Mouse (Mus musculus) frontal cortex, postnatal 10 days (tissue): ENCODE results near the gene Rsu1.

Source experiments
- DNase-seq, 2 experiments: peaks; one replicate each; pipeline ENCODE4 v3.0.0; 2022; ENCODE audit warnings: low spot score in 2 of 2, mixed read lengths in 1 of 2

Gene Rsu1

DNA sequence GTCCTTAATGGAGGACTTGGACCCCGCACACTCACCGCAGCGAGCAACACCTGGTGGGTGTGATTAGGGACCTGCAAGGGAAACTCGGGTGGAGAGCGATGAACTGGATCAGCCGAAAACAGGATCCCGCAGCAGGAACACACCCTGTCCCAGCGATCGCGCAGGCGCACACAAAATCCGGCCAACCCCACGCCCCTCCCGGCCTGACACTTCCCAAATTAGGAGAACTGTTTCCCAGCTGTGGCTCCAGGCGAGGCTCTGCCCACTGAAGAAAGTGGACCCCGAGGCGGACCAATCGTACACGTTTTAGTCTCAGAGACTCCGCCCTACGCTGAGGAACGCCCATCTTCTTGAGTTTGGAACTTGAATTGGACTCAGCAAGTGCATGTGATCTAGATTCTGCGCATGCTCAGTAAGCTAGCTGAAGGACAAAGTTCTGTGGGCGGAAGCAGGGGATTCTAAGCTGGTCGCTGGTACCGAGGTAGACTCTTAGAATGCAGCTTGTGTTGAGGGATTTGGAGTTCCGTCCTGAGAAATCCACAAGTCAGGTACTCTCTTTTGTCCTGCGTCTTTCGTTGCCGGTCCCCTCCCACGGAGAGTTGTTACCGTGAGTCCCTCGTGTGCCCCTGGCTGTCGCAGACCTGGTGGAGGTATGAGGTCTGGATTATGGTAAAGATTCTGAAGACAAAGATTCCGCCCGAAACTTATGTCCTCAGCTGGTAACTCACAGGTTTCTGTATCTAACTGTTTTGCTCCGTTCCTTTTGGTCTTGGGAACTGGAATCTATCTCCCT is at the start of gene Rsu1:
TSS of gene Rsu1 (minus strand) at position 251 of the 793 bp plus-strand sequence.
- DNase-seq = peak; percentile 93 to 96

DNA sequence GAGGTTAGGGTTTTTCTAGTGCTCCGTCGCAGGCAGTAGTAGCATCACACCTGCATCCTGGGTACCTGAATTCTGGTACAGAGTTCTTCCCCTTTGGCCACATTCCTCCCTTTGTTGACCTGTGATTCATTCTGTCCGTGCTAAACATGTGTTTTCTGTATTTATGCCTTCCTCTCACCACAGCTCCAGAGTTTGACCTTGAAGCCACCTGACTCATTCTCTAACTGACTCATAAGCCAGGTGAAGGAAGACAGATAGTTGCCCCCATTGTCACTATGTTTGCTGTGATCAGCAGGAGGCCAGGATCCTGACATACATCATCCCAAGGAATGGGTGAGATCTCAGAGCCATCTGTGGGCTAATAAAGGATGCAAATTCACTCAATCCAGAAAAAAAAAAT is 32.2 kb upstream of the Rsu1 start:
- DNase-seq = no peak

DNA sequence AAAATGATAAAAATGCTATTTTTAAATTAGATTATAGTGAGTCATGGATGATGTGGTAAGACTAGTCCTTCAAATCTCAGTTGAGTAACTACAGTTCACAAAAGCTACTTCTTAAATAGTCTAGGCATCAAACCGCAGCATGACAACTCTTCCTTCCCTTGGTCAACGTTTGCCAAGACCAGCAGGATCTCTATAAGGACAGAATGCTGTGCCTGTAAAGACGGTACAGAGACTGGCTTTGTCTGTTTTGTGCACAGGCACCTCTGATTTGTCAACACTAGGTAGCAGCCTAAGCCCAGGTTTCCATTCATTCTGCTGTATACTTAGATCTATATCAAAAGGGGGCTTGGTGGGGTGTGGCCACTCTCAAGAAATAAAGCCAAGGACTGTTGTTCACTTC is 27.8 kb upstream of the Rsu1 start:
- no peak for DNase-seq

DNA sequence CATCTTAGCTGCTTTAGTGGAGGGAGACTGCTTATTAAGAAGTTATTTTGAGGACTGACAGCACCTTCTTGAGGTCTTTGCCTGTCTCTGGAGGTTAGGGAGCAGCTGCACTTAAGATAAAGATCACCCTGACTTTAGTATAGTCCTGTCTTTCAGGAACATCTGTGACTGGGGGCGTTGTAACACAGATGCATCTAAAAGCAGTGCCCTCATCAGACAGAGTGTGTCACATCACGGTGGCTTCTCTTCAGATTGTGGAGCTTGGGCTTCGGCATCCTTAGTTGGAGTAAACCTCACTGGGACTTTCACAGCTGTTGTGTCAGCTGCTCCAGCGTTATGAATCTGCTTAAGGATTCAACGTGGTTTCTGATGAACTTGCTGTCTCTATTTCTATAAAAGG is 26.5 kb upstream of the Rsu1 start:
- no peak for DNase-seq

DNA sequence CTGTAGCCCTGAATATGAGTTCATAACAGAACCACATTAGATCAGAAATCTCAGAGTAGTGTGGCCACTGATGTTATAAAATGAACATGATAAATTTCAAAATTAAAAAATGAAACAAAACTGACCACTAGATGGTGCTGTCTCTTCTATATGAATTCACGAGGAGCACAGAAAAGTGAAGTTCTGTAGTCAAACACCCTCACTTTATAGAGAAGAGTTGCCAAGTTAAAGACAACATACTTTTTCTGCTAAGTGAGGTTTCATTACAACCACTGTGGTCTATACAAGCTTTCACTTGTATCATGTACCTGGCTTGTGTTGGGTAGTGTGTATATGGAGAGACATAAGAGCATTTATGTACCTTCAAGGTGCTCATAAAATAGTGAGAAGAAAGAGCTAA is 19.4 kb upstream of the Rsu1 start:
- no peak for DNase-seq

DNA sequence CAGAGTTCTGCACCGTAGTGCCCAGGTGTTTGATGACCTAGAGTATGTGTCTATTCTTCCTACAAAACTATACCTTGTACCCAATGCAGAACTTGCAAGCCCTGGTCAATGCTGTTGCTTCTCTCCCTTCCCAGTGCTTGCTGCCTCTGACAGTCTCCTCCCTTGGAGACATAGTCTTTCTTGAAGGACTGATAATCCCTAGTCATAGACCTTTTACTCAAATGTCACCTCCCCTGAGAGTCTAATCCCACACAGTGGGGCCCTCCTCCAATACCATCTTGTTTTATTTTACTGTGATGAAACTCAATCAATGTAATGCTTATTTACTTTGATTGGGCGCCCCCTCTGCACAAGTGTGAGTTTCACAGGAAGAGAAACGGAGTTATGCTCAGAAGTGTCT is 18.9 kb upstream of the Rsu1 start:
- DNase-seq = no peak

DNA sequence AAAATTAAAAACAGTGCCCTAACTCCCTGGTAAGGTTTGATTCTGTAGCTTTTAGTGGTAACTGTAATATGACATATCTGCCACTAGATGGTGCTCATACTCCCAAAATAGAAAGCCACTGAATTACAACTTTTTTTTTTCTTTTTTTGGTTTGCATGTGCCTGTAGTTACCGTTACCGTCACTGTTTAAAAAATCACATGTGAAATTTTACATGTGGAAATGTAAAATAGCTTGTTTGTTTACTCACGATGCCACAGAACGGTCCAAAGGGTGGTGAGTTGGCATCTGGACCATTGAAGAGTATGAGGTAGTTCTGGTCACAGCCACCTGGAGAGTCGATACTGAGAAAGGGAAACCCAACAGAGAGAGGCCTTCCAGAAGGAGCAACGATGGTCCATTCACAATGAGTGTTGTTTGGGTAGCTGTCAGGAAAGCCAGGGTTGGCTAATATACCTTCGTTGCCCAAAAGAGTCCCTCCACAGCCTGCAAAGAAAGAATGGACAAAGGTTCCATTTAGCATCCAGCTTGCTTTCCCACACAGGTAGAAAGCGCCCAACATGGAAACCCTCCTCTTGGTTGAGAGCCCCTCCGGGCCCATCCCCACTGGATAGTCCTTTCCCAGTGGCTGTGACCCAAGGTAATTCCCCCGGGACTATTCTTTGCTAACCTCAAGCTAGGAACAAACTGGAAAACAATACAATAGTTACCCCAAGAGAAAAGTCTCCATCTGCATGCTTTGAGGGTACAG is 7.1 kb upstream of the Rsu1 start:
- DNase-seq = no peak

DNA sequence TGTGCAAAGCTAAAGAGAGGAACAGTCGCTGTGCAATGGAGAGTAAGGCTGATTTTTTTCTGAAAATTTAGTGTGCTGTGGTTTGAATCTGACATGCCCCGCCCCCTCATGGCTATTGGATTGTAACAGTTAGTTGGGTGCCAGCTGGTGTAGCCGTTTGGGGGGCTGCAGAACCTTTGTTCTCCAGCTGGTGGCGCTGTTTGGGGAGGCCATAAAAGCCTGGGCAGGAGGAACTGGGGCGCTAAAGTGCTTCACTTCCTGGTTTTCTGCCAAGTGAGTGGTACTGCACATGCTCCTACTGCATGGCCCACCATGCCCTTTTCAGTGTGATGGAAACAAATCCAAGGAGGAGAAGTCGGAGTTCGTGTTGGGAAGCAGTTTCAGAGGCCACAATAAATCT is 4.7 kb upstream of the Rsu1 start:
- no peak for DNase-seq

DNA sequence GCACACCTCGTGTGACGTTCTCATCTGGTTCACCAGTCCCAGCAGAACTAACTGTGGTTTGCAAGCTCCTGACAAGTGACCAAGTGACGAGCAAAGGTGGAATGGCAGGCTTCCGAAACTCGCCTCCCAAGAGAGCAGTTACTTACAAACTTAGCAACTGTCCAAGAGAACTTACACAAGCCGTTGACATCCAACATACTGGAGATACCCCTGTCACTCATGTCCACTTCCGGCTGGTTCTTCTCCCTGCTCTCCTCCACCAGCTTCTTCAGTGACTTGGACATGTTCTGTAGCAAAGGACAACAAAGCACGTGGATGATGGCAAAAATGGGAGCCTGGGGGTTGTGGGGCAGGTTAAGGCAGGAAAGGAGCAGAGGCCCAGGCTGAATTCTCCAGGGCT is 479 bp downstream of the Rsu1 start:
- no peak for DNase-seq

DNA sequence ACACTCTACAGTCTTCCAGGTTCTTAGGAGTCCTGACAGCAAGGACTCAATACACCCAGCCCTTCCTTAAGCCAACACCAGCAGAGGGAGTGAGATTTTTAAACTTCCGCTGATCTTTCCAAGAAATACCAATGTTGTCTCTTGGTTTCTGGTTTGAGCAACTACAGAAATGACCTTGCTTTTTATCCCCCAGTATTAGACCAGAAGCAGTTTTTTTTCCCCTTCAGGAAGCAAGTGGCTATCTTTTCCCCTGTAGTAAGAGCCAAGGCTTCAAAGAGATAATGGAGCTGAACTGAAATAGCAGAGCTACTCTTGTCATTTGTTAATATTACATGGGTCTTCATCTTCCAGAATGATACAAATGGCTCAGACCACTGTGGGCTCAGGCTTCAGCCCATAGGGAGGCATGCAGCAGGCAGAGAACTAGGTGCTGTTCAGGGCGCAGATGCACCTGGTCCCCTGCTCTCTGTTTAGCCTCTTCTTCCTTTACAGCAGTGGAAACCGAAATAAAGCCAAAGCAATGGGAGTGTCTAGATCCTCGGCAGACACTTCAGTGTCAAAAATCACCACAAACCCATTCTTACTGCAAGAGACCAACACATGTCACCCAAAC is 2.4 kb downstream of the Rsu1 start:
- DNase-seq = no peak

DNA sequence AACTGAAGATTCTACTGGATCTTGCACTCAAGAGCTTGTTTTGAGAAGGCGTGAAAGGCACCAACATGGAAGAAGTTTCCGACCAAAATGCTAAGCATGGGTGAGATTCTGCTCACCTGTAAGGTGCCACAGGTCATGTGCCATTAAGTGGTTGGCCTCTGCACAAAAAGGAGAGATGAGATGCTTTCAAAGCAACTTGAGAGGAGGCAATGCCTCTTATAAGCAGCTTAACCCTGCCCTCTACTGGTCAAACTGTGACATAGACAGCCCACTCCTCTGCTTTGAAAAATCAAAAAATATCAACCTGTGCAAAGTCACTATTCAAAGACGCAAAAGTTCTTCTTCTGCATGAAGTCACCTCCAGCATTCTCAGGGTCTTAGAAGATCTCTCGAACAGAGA is 6.3 kb downstream of the Rsu1 start:
- DNase-seq = no peak

DNA sequence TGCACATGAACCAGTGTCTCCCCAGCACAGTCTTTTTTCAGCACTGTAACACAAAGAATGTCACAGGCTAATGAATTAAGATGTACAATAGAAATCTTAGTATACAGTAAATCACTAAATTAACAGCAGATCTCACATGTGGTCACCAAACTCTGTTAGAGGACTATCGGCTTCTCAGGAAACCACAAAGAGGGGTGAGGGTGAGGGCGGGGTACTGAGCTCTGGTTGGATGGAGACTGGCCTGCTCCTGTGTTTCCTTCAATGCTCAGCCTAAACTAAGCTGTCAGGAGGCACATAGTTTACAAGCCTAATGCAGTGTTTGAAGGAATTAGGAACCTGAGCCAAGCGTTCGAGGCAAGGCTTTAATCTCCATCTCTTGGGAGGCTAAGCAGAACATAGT is 8.1 kb downstream of the Rsu1 start:
- DNase-seq = no peak

DNA sequence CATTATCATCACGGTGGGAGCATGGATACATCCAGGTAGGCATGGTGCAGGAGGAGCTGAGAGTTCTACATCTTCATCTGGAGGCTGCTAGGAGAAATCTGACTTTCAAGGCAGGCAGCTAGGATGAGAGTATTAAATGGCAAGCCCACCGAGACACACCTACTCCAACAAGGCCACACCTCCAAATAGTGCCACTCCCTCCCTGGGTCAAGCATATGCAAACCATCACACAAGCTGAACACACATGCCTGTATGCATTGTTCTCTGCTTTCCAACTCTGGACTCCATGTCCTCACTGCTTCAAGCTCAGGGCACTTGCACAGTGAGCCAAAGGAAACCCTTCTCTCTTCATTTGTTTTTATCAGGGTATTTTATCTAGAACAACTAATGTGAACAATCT is 12.6 kb downstream of the Rsu1 start:
- DNase-seq = no peak

DNA sequence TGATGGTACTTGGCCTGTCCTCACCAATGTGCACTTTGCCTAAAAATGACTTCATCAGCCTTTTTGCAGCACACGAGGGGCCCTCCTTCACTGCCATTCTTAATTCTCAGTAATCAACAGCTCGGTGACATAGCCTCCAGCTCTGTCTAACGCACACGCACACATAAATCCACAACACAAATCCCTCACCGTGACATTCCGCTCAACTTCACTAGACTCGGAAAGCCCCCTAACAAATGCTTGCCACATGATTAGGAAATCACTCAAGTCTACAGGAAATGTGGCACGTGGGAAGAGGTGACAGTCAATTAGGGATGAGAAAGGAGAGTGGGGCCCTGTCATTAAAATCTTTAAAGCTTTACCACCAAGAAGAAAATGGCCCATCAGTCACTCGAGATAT is 30.5 kb downstream of the Rsu1 start:
- DNase-seq = no peak

DNA sequence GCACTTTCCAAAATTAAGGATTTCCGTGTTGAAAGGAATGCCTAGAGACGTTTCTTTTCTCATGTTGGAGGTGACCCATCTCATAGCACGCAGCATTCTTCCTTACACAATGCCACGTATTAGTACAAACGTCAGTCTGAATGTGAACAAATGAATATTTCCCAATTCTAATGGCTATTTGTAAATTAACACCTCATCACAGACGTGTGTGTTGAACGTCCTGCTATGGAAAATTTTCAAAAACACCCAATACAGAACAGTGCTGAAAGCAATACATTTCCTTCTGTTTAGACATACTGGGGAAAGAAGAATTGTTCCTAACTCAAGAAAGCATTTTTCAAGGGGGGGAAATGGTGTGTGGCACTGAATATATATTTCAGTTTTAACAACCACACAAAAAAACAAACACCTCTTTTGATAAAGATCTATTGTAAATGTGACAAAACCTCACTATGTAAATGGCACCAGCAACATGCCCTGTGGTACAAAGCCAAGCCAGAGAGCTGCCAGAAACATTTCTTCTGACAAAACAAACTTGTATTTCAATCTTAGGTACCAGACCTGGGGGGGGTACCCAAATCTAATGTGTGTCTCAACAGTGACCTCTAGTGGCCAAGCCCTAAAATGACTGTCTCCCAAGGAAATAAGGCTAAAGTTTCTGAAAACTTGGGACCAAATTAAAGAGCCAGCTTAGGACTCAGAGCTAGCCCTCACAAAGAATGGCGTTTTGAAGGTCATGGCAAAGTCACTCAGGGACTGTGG is 33.9 kb downstream of the Rsu1 start:
- DNase-seq = peak; percentile 10 to 41

DNA sequence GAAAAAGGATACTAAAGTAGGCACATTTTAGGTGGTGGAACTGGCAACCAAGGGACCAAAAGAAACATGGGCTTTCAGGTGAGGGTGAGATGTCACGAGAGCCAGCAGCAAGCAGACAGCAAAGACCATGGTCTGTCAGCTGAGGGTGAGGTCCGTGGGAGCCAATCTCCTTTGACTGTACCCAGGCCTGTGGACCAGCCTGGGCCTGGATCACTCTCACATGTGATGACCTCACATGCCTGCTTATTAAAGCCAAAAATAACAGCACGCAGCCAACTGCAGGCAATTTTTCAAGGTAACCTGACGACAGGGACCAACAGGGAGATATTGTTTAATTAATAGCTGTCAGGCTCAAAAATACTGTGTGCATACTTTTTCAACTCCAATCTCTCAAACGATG is 35.5 kb downstream of the Rsu1 start:
- DNase-seq = no peak

DNA sequence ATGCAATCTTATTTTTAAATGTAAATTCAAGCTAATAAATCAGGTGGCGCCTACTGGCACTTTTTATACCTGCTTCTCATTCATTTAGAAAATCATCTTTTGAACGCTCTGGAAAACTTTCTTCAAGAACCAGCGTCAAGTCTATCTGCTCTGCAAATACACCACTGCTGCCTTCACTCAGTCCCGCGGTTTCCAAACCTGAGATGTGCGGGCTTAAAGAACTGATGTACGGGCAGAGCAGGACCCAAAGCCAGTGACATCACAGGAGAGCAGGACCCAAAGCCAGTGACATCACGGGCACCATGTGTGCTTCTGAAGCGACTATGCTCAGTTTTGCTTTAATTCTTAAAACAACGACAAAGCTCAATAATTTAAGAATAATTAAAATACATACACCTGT is 36.4 kb downstream of the Rsu1 start:
- no peak for DNase-seq

DNA sequence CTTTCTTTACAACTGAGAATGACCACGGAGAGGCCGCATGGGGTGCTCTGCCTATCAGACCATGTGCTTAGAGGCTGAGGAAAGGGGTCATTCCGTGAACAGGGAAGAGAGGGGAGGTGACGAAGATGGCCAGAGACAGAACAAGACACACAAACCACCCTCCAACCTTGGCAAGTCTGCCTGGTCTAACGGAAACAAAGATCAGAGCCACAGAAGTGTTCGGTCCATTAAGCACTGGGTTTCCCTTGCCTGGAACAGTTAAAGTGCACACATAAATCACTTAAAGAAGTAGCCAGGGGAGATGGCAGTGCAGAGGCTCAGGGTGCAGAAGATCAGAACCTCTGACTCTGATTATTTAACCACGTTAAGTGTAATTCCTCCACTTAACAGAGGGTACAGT is 37.3 kb downstream of the Rsu1 start:
- DNase-seq = no peak

DNA sequence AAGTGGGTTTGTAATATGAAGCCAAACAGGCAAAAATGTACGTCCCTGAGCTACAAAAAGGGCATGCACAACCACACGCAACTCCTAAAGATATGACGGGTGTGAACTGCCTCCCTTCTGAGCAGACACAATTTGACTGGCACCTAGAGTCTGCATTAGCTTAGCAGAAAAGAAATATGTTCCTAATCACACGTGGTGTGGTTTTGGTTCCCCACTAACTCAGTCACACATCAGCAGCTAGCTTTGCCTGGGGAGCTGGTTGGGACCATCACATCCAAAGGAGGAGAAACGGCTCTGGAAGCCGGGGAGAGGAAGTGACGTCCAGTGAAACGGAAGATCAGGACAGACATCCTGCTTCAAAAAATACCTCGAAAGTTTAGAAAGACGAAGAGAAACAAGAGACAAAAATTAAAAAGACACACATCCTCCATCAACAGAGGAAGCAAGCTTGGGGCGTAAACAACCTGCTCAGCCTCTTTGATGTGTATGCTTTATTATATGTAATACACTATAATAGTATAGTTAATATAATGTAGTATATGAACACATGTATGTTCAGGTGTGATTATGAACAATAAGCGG is 37.9 kb downstream of the Rsu1 start:
- no peak for DNase-seq

DNA sequence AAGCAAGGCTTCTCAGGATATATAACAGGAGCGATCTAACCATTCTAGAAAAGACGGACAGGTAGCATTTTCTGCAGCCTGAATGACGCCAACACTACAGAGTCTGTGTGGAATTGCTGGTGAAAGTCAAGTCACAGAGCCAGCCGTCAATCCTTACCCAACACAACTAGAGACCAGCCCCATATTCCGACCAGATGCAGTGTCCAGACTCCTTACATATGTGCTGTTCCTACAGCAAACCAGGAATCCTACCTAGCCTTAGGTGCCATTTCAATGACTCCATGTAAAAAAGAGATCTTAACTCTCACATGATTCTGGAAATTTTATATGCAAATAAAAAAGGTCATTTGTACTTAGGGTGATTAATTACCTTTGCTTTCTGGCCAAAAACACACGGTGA is 38.9 kb downstream of the Rsu1 start:
- no peak for DNase-seq

DNA sequence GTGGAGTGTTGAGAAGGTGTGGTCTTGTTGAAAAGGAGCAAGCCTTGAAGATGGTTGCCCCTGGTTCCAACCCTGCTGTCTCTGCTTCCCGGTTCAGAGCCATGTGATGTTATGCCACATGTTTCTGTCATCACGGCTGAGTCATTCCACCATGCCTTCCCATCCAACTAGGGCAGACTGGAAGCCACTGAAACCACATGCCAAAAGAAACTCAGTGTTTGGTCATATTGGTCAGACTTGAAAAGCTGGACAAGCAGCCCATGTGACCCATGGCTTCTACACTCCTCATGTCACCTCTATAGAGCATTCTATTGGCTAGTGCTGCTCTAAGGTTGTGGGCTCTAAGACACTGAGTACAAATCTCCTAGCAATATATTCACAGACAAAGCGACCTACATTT is 41.5 kb downstream of the Rsu1 start:
- DNase-seq = no peak

DNA sequence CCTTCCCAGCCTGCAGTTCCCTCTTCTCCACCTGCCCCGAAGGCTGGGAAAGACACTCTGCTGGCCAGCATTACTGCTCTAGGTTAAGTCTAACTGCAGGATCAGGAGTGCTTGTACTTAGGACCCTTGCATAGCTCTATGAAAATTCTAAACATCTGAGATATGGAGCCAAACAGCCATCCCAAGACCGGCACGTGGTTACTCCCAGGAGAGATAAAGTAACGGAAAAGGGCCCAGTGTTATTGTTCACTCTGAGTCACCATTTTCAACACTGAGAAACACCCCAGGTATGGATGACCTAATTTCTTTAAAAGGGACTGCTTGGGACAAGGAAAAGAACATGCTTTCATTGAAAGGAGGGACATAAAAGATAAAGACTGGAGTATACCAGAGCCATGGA is 45.2 kb downstream of the Rsu1 start:
- no peak for DNase-seq
